Mouse (Mus musculus) liver (tissue): ENCODE data around the gene Zc3h12a.

Experiments used
- DNase-seq: peaks from one replicate; pipeline ENCODE4 v3.0.0-alpha.2; 2020; ENCODE audit warnings: mixed read lengths

Zc3h12a gene

GRCm38 (mm10) chr4:125144627-125145026 lies 17.0 kb upstream of the Zc3h12a start:
- no peak for DNase-seq

- no peak for DNase-seq
Measured at GRCm38 (mm10) chr4:125144211-125144610, 16.6 kb upstream of the Zc3h12a start.

- DNase-seq, result no peak
Measured at GRCm38 (mm10) chr4:125138321-125138720, 10.7 kb upstream of the Zc3h12a start.

- DNase-seq, result no peak
Measured at GRCm38 (mm10) chr4:125136303-125136888, 8.8 kb upstream of the Zc3h12a start.

GRCm38 (mm10) chr4:125135076-125135855 lies 7.6 kb upstream of the Zc3h12a start:
- no peak for DNase-seq

- DNase-seq, result no peak
Measured at GRCm38 (mm10) chr4:125134631-125135030, 7.0 kb upstream of the Zc3h12a start.

- no peak for DNase-seq
Measured at GRCm38 (mm10) chr4:125134192-125134591, 6.6 kb upstream of the Zc3h12a start.

GRCm38 (mm10) chr4:125132394-125132793 lies 4.8 kb upstream of the Zc3h12a start:
- peak; percentile 68 for DNase-seq

- DNase-seq, result no peak
Measured at GRCm38 (mm10) chr4:125131493-125131892, 3.9 kb upstream of the Zc3h12a start.

GRCm38 (mm10) chr4:125126761-125127160 lies 879 bp downstream of the Zc3h12a start:
- no peak for DNase-seq

- DNase-seq, result no peak
Measured at GRCm38 (mm10) chr4:125126186-125126585, 1.5 kb downstream of the Zc3h12a start.

GRCm38 (mm10) chr4:125125361-125125921 lies 2.2 kb downstream of the Zc3h12a start:
- DNase-seq, result no peak

GRCm38 (mm10) chr4:125124424-125125209 lies 3.0 kb downstream of the Zc3h12a start:
- DNase-seq, result peak; percentile 36

GRCm38 (mm10) chr4:125123279-125123671 lies 4.4 kb downstream of the Zc3h12a start:
- no peak for DNase-seq

- peak; percentile 53 for DNase-seq
Measured at GRCm38 (mm10) chr4:125122431-125123278, 5.0 kb downstream of the Zc3h12a start.

- no peak for DNase-seq
Measured at GRCm38 (mm10) chr4:125119721-125120120, 7.9 kb downstream of the Zc3h12a start.

- no peak for DNase-seq
Measured at GRCm38 (mm10) chr4:125119070-125119469, 8.6 kb downstream of the Zc3h12a start.

- DNase-seq, result no peak
Measured at GRCm38 (mm10) chr4:125117902-125118320, 9.7 kb downstream of the Zc3h12a start.

- no peak for DNase-seq
Measured at GRCm38 (mm10) chr4:125116929-125117328, 10.7 kb downstream of the Zc3h12a start.

GRCm38 (mm10) chr4:125116090-125116861 lies 11.4 kb downstream of the Zc3h12a start:
- peak; percentile 21 for DNase-seq

- no peak for DNase-seq
Measured at GRCm38 (mm10) chr4:125115710-125116089, 11.9 kb downstream of the Zc3h12a start.

- DNase-seq, result no peak
Measured at GRCm38 (mm10) chr4:125115081-125115480, 12.6 kb downstream of the Zc3h12a start.
